Mouse (Mus musculus): Measurements from ENCODE around the gene R3hcc1l.

Gene R3hcc1l

DNA sequence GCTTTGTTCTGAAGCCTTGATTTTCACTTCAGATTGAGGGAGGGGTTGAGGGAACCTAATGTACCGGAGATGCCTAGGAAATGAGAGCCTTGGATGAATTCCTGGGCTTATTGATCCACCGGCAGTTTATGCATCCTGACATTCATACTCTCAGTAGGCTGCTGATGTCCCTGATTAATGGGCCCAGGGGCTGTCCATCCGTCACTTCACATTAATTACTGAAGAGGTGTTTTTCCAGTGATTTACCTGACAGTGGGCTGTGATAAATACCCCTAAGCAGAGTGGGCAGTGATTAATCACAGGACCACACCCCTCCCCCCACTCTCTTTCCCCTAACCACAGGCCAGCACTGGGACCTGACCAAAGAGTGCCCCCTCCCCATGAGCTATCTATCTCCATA lies 22.1 kb downstream of the R3hcc1l start:
- DNase-seq (ENCODE audit: low spot score) = no peak

DNA sequence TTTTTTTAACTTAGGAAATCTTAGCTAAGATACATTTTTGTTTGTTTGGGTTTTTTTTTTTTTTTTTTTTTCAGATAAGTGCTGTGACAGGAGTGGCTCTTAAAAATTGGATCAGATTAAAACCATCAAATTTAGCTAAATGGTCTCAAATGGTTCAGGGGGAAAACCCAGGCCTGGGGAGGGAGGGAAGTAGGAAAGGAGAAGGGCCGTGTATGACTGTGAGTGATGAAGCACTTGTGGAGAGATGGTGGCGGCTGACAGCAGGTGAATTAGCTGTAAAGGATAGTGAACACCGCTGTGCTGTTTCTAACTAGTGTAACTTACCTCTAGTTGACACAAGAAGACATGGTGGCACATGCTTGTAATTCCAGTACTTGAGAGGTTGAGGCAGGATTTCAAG lies 40.1 kb downstream of the R3hcc1l start:
- DNase-seq (ENCODE audit: low spot score) = no peak

DNA sequence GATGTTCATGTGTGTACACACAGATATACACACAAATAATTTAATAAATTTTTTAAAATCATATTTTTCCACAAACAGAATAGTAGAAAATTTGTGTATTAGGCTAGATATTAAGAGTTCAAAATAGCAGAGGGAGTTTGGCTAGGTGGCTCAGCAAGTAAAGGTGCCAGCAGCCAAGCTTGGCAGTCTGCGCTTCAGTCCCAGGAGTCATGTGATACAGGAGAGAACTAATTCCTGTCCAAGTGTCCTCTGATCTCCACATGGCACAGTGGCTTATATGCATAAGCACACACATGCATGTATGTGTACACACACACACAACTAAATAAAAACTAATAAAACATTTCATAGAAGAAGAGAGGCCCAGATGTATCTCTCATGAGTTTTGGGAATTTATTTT lies 43.4 kb downstream of the R3hcc1l start:
- DNase-seq (ENCODE audit: low spot score) = no peak

DNA sequence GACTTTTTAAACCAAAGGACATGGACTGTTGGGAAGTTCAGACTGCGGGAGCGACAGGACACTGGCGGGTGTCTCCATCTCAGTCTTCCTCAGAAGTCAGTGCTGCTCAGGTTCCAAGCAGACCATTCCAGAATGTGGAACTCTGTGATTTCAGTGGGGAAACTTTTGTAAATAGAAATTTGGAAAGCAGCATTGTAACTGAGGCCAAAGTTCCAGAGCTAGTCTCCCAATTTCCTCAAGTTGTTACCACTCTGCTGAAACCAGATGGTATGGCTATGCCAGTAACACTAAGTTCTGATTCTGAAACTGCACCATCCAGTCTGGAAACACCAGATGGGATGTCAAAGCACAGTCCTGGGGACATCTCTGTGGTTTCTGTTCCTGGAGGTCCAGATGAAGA lies 44.4 kb downstream of the R3hcc1l start:
- DNase-seq (ENCODE audit: low spot score) = no peak

DNA sequence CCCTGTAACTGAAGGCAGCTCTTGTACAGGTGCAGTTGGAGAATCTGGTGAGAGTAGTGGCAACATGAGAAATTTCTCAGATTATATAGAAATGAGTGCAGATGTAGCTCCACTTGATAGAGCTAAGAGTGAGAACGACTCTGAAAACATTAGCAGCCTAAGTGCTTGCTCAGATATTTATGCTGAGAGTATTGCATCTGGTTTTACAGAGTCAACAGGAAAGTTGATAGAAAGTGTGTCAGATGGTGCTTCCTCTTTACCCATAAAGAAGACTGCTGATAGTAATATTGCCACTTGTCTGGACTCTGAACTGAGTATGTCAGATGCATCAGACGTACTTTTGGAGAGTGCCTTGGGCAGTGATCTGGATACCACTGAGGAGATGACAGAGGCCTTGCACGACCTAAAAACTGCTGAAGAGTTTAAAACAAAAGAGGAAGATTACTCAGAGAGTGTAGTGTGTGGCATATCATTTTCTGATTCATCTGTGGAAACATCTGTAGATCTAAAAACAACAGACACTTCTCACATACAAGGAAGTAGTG lies 45.2 kb downstream of the R3hcc1l start:
- no peak for DNase-seq (ENCODE audit: low spot score)

DNA sequence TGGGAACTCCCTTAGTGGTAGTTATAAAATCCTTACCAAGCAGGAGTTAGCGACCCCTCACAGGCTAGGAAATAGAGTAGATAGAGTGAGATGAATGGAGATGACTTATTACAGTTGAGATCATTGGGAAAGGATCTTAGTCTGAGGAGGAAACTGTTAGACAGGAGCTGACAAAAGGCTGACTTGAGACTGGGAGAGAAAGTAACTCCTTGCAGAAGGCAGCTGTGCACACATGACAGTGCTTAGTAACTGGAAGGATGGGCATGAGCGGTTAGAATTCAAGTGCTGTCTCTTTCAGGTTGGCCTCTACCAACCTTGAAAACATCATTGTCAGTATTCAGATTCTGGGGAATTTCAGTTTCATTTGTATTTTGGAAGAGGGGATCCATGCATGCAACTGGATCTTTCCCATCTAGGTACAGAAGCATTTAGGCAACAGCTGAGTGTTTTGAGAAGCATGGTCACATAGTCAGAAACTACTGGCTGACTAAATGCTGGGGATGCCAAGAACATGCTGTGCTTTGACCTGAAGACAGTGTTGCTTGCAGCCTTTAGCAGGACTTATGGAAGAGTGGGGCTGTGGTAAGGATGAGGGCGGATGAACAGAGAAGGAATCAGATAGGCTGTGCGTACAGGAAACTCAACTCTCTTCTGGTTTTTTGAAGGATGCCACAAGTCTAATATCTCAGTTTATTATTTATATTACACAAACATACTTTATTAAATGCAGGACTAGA lies 47.9 kb downstream of the R3hcc1l start:
- no peak for DNase-seq (ENCODE audit: low spot score)

DNA sequence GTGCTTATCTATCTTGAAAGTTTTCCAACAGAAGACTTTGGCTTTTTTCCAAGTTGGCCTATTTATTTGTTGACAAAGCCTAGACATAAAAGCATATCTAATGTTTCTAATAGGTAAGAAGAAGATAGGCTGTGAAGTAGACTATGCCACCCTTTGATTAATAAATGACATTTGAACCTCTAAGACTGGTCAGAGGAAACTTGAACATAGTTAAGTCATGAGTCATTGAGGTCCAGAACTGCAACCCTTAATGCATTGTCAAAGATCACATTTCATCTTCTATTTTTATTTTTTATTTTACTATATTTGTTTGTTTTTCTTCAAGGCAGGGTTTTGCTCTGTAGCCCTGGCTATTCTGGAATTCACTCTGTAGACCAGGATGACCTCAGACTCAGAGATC lies 48.5 kb downstream of the R3hcc1l start:
- no peak for DNase-seq (ENCODE audit: low spot score)

DNA sequence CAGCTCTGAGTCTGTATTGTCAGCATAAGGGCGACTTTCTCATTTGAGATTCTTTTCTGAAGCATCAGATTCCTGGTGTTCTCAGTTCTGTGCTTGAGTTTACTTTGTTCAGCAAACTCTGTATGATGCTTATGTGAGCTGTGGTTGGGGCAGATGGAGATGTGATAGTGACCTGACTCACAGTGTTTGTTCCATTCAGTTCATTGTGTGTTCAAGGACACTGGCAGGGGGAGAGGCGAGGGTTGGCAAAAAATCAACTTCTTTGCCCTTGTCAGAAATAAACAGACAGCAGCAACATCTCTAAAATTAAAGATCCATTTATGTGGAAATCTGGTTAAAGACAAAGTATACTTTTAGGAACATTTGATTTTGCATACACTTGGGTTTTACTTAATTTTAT lies 50.5 kb downstream of the R3hcc1l start:
- no peak for DNase-seq (ENCODE audit: low spot score)

DNA sequence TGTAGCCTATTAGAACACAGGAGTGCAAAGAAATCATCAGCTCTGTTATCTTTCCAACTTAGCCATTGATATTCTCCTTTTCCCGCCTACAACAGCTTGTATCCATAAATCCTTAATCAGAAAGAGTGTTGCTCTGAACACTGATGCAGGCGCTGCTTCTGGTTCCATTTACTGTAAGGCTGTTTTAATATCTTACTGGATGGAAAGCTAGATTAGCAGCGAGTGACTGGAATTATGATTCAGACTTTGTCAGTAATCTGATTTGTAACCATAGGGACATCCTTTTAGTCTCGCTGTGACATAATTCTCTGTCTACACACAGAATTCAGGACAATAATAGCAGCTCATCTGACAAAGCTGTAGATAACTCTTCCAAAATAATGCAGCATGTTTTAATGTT lies 52.7 kb downstream of the R3hcc1l start:
- no peak for DNase-seq (ENCODE audit: low spot score)

DNA sequence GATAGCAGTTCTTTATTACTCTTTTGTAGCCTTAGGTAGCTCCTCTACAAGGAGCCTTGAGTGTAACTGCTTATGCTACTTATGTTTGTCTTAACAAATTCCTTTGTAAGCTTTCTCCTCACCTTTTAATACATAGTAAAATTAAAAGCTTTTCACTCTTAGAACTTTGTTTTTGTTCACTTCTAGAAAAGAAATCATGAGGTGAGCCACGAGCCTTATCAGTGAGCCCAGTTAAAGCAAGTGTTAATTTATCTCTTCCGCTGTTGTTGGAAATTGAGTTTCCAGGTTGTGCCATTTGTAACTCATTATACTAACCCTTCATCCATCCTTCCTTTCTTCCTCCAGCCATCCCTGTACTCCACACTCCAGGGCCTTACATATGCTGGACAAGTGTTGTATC lies 56.8 kb downstream of the R3hcc1l start:
- no peak for DNase-seq (ENCODE audit: low spot score)

DNA sequence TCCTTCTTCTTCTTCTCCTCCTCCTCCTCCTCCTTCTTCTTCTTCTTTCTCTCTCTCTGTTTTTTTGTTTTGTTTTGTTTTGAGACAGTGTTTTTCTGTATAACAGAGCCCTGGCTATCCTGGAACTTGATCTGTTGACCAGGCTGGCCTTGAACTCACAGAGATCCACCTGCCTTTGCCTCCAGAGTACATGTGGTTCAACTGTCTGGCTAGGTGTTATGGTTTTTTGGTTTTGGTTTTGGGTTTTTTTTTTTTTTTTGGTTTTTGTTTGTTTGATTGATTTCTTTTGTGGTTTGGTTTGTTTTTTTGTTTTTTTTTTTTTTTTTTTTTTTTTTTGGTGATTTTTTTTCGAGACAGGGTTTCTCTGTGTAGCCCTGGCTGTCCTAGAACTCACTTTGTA lies 58.3 kb downstream of the R3hcc1l start:
- no peak for DNase-seq (ENCODE audit: low spot score)

DNA sequence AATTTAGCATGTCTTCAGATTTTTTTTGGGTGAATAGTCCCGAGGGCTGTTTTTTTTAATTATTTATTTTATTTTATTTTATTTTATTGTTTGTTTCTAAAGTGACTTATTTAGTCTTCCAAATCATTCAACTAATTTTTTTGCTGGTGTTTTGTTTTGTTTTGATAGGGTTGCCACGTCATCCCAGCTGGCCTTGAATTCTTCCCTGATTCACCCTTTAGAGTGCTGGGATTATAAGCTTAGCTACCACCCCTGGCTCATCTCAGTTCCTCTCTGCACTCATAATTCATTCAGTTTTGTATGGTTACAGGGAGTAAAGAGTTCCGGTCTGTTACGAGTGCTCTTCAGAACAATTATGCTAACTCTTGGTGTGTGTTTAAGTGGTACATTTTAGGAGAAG lies 60.1 kb downstream of the R3hcc1l start:
- DNase-seq (ENCODE audit: low spot score) = no peak

DNA sequence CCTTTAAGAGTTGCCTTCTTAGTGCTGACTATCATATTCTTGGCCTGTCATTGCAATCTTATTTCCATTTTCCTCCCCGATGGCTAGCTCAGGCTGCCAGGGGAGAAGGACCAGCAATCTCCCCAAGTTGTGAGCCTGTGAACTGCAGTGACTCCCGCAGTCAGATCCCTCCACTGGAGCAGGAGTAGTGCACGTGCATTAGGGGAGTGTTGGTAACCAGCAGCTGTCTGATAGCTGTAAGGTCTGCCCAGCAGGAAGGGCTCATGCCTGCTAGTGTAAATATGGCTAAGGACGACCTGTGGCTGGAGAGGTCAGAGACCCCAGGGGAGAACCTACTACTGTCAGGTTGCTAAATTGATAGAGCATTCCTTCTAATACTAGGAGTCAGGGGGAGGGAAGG lies 62.1 kb downstream of the R3hcc1l start:
- no peak for DNase-seq (ENCODE audit: low spot score)

DNA sequence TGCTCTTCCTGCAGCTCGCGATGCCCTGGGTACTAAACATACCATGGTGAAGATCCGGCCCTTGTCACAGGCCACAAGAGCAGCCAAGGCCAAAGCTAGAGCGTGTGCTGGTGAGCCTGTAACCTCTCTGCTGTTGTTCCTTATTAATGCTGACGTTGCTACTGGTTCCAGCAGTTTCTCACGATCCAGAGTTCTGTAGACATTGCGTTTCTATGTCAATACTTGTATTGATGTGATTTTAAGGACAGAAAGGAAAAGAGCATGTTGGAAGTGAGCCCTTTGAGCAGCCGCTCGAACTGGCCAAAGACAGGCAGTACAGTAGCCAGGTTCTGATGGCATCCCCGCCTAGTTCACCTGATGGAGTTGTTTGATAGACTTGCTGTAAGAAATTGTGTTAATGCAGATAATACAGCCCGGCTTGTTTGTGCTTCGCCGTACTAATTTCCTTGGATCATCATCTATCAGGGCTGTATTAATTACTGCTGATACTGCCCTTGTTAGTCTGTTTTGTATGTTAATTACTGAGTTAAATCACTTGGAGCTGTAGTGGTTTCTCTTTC lies 64.3 kb downstream of the R3hcc1l start:
- no peak for DNase-seq (ENCODE audit: low spot score)

DNA sequence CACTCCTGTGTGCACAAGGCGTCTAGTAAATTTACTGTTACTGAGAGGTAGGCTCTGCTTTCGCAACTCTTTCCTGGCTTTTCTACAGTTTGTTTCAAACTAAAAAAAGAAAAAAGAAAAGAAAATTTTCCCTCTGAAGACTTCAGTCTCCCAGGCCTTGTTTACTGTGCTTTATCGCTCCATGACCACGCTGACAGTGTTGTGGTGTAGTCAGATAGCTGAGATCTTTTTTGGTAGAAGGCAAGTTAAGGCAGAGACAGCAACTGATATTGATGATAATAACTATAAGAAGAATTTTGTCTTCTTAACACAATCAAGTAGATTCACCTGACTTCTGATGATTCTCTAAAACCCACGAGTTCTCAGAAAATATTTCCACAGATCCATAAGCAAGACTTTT lies 65.1 kb downstream of the R3hcc1l start:
- no peak for DNase-seq (ENCODE audit: low spot score)

DNA sequence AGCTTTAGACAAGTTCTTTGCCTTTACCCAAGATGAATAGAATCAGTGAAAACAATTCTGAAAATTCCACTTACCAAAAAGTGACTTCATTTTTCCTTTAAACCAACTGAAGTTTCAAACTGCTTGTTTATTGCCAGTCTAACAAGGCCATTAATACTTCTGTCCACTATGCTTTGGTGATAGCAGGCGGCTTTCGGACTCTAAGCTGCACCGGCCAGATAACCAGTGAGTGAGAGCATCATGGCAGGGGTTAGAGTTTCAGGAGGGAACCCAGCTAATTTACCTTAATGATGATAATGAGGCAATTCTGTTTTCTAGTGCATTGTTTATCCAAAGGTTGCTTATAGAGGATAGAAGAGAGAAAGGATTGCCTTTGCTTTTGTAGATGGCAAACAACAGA lies 65.6 kb downstream of the R3hcc1l start:
- DNase-seq (ENCODE audit: low spot score) = no peak

DNA sequence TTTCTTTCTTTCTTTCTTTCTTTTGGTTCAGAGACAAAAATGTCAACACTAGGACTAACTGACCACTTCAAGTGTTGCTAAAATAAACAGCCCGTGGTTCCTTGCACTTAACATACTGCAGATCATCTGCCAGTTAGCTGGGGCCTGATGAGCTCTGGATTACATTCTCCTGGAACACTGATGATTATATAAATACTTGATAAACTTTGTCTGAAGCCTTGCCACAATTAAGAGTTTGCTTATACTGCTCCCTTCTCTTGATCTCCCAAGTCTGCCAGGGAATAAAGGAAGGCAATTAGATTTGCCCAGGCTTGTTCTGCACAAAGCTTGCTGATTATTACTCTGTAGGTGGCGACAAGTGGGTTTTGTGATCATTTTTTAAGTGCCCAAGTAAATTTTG lies 69.1 kb downstream of the R3hcc1l start:
- DNase-seq (ENCODE audit: low spot score) = no peak

DNA sequence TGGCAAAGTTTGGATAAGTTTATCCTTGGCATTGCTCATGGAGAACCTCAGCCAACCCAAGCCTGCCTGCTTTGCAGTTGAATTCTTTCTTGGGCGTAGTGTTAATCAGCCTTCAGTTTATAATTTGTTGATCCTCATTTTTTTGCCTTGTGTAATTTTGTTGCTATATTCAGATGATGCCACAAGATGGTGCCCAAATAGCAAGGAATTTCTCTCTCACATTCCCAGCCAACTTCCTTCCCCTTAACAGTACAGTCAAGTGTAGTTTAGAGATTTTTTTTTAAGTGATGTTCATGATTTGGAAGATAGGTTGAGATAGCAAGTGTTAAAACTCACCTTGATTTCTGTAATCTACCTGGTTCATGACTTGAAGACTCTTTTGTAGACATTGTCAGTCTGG lies 70.7 kb downstream of the R3hcc1l start:
- DNase-seq (ENCODE audit: low spot score) = no peak

DNA sequence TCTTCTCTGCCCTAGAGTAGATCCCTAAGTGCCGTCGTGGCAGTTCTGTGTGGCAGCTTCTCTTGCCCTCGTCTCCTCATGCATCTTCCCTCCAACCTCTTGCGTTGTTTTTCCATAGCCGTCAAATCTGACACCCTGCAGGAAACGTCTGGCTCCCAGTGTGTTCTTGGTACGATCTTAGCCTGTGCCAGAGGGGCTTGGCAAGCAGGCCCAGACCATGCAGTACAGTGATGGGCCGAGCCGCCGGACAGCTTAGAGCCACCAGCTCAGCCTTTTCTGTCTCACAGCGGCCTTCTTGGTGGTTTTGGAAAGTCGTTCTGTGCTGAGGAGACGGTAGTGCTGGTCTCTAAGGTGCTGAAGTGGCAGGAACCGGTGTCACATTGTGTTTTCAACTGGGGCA lies 73.0 kb downstream of the R3hcc1l start:
- DNase-seq (ENCODE audit: low spot score) = no peak

DNA sequence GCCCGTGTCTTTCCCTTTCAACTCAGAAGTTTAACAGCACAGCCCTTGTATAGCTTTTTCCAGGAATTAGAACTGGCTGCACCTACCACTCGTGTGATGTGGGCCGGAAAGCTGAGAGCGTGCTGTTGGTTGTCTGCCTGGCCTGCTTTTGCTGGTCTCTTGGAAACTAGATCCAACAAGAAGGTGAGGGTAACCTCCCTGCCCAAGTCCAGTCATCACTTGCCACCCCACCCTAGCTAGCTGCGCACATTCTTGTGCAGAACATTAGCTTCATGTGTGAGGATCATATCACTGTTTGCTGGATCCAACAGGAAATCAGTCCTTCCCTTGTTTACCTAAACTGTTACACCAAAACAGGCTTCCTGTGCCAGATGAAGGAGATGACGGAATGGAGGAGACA lies 74.9 kb downstream of the R3hcc1l start:
- DNase-seq (ENCODE audit: low spot score) = no peak

DNA sequence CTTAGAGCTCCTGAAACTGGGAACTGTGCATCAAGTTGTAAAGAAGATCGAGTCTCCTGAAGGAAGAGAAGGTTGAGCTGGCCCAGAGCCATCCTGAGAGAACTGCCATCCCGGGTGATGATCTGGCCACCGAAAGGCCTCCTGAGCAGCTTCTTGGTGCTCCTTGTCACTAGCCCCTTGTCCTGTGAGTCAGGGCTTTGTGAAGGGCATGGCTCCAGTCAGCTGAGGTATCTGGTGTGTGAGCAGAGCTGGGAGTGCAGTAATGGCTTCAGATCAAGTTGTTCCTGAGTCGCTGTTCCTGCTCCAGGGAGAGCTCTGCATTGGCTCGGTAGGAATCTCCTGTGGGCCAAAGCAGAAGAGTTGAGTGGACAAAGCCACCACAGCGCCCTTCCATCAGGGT lies 76.5 kb downstream of the R3hcc1l start:
- no peak for DNase-seq (ENCODE audit: low spot score)

DNA sequence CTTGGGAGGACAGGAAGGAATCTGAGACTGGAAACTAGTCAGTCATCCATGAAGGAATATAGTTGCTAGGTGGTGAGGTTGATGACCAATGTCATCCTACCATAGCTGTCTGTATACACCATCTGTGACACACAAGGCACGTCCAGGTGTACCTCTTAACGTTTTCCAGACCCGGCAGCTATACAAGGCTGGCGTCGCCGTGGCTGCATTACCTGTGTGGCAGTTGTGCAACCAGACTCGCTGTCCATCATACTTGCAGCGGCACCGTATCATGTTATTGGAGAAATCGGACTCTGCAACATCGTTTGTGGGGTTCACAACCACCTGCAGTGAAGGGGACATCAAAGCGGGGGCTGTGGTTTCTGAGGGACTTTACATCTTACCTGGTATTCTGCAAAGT lies 78.7 kb downstream of the R3hcc1l start:
- DNase-seq (ENCODE audit: low spot score) = no peak

DNA sequence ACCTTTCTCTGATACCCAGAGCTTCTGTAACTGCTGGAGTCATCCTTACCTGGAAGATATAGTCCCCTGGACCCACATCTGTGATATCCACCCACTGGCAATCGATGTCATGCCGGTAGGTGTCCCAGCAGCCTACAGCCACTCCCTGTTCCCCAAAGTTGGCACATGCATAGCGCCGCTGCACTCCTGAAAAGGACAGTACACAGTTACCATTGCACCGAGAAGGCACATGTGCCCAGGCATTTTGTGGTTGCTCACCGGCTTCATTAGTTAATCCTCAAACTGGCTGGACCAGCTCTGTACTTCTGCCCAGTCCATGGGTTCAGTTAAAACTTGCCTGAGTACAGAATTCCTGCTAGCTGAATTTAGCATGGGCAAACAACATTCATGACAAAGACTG lies 79.3 kb downstream of the R3hcc1l start:
- no peak for DNase-seq (ENCODE audit: low spot score)

DNA sequence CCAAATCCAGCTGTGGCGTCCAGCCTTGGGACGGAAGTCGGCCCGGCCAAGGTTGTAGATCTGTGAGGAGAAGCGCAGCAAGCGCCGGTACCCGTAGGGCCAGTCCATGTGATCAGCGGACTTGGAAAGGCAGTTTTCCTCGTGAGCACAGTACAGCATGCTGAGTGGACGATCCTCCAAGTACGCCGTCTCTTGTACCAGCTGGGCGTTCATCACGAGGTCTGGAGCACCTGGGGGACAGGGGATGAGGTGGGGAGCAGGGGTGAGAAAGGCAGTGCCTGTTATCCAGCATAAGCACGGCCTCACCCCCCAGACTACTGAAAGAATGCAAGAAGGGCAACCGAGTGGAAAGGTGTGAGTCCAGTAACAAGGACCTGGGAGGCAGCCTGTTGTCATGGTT lies 81.3 kb downstream of the R3hcc1l start:
- no peak for DNase-seq (ENCODE audit: low spot score)
